Mouse (Mus musculus): ENCODE results near the gene Cd70. TPM values are rescaled to one million over a fixed set of nuclear protein-coding genes. Genes with fewer than 3 reads are reported as not detected.

Cd70 gene
- total and polyA plus RNA-seq, 3 experiments = not detected

- Histone ChIP-seq H3K36me3 (replicated peaks) (no peaks in the 10 kb centered on the region), H3K4me3 (ENCODE audit: low read depth, low read length) (peak overlapping the region; percentile 38; the same call in 1 of the 2 replicates), H3K27me3 (ENCODE audit: insufficient read depth, low read length) (peaks cover under 1% of the 10 kb centered on the region; the same call in 1 of the 2 replicates), H3K4me1 (ENCODE audit: insufficient read depth, low read depth, low read length) (peaks cover 68% of the 10 kb centered on the region), H3K9me3 (replicated peaks) (peaks cover 5% of the 10 kb centered on the region)
- ATAC-seq (ENCODE audit: extremely low read depth, insufficient number of reproducible peaks, low FRiP score, poor library complexity, severe bottlenecking) (peak; percentile 83), DNase-seq (ENCODE audit: low spot score) (peak; percentile 63)
- TF ChIP-seq TAL1 (conservative IDR thresholded peaks at IDR 0.05; ENCODE audit: low read depth, low read length) = no peak
- no peak for TF ChIP-seq GATA1 (IDR thresholded peaks at IDR 0.05; ENCODE audit: borderline replicate concordance, low read length)
- no peak for TF ChIP-seq CTCF (IDR thresholded peaks at IDR 0.05; ENCODE audit: low read depth, low read length)
- no peak for TF ChIP-seq GATA2 (IDR thresholded peaks at IDR 0.05; ENCODE audit: borderline replicate concordance, low read depth, low read length)
- TF ChIP-seq POLR2AphosphoS5 (IDR thresholded peaks at IDR 0.05; ENCODE audit: insufficient replicate concordance, low read depth, low read length) = no peak
These were observed 39.1 kb upstream of the Cd70 start for GRCm38 (mm10) chr17:57188510-57189192.

- TF ChIP-seq GATA2 (IDR thresholded peaks at IDR 0.05; ENCODE audit: borderline replicate concordance, low read depth, low read length) (no peak), POLR2AphosphoS5 (IDR thresholded peaks at IDR 0.05; ENCODE audit: insufficient replicate concordance, low read depth, low read length) (no peak), TAL1 (conservative IDR thresholded peaks at IDR 0.05; ENCODE audit: low read depth, low read length) (no peak), GATA1 (IDR thresholded peaks at IDR 0.05; ENCODE audit: borderline replicate concordance, low read length) (no peak), CTCF (IDR thresholded peaks at IDR 0.05; ENCODE audit: low read depth, low read length) (no peak)
- Histone ChIP-seq H3K4me1 (ENCODE audit: insufficient read depth, low read depth, low read length) (peaks cover 60% of the 10 kb centered on the region), H3K9me3 (replicated peaks) (peaks cover 7% of the 10 kb centered on the region), H3K36me3 (replicated peaks) (no peaks in the 10 kb centered on the region), H3K4me3 (ENCODE audit: low read depth, low read length) (no peak overlapping the region), H3K27me3 (ENCODE audit: insufficient read depth, low read length) (peaks cover 4% of the 10 kb centered on the region; the same call in 1 of the 2 replicates)
- DNase-seq (ENCODE audit: low spot score) (no peak), ATAC-seq (ENCODE audit: extremely low read depth, insufficient number of reproducible peaks, low FRiP score, poor library complexity, severe bottlenecking) (no peak)
These were observed 36.1 kb upstream of the Cd70 start for GRCm38 (mm10) chr17:57185641-57186040.

GRCm38 (mm10) chr17:57182871-57183270 lies 33.3 kb upstream of the Cd70 start:
- Histone ChIP-seq H3K4me3 (ENCODE audit: low read depth, low read length) (no peak overlapping the region), H3K27me3 (ENCODE audit: insufficient read depth, low read length) (peaks cover 4% of the 10 kb centered on the region; the same call in 1 of the 2 replicates), H3K9me3 (replicated peaks) (peaks cover 7% of the 10 kb centered on the region), H3K4me1 (ENCODE audit: insufficient read depth, low read depth, low read length) (peaks cover 40% of the 10 kb centered on the region), H3K36me3 (replicated peaks) (no peaks in the 10 kb centered on the region)
- DNase-seq (ENCODE audit: low spot score) = no peak
- ATAC-seq (ENCODE audit: extremely low read depth, insufficient number of reproducible peaks, low FRiP score, poor library complexity, severe bottlenecking) = no peak
- TF ChIP-seq GATA2 (IDR thresholded peaks at IDR 0.05; ENCODE audit: borderline replicate concordance, low read depth, low read length) = no peak
- no peak for TF ChIP-seq CTCF (IDR thresholded peaks at IDR 0.05; ENCODE audit: low read depth, low read length)
- no peak for TF ChIP-seq TAL1 (conservative IDR thresholded peaks at IDR 0.05; ENCODE audit: low read depth, low read length)
- no peak for TF ChIP-seq POLR2AphosphoS5 (IDR thresholded peaks at IDR 0.05; ENCODE audit: insufficient replicate concordance, low read depth, low read length)
- no peak for TF ChIP-seq GATA1 (IDR thresholded peaks at IDR 0.05; ENCODE audit: borderline replicate concordance, low read length)

- Histone ChIP-seq H3K4me1 (ENCODE audit: insufficient read depth, low read depth, low read length) (peaks cover 20% of the 10 kb centered on the region), H3K36me3 (replicated peaks) (no peaks in the 10 kb centered on the region), H3K9me3 (replicated peaks) (0 out of 2 replicates have a peak, but pooled peaks cover 2% of the 10 kb centered on the region), H3K27me3 (ENCODE audit: insufficient read depth, low read length) (peaks cover 9% of the 10 kb centered on the region), H3K4me3 (ENCODE audit: low read depth, low read length) (no peak overlapping the region)
- peak; percentile 50 for TF ChIP-seq CTCF (IDR thresholded peaks at IDR 0.05; ENCODE audit: low read depth, low read length)
- TF ChIP-seq POLR2AphosphoS5 (IDR thresholded peaks at IDR 0.05; ENCODE audit: insufficient replicate concordance, low read depth, low read length) = no peak
- ATAC-seq (ENCODE audit: extremely low read depth, insufficient number of reproducible peaks, low FRiP score, poor library complexity, severe bottlenecking) = no peak
- DNase-seq (ENCODE audit: low spot score) = no peak
These were observed 30.8 kb upstream of the Cd70 start for GRCm38 (mm10) chr17:57180363-57180762.

- H3K4me1 ChIP-seq (ENCODE audit: insufficient read depth, low read depth, low read length) = peaks cover 40% of the 10 kb centered on the region
- H3K36me3 ChIP-seq (replicated peaks) = no peaks in the 10 kb centered on the region
- TF ChIP-seq TAL1 (conservative IDR thresholded peaks at IDR 0.05; ENCODE audit: low read depth, low read length) (no peak), POLR2AphosphoS5 (IDR thresholded peaks at IDR 0.05; ENCODE audit: insufficient replicate concordance, low read depth, low read length) (no peak), GATA1 (IDR thresholded peaks at IDR 0.05; ENCODE audit: borderline replicate concordance, low read length) (no peak), CTCF (IDR thresholded peaks at IDR 0.05; ENCODE audit: low read depth, low read length) (no peak), GATA2 (IDR thresholded peaks at IDR 0.05; ENCODE audit: borderline replicate concordance, low read depth, low read length) (no peak)
- H3K27me3 ChIP-seq (ENCODE audit: insufficient read depth, low read length) = peaks cover 6% of the 10 kb centered on the region; the same call in 1 of the 2 replicates
- no peaks in the 10 kb centered on the region for H3K9me3 ChIP-seq (replicated peaks)
- DNase-seq (ENCODE audit: low spot score) = no peak
- no peak for ATAC-seq (ENCODE audit: extremely low read depth, insufficient number of reproducible peaks, low FRiP score, poor library complexity, severe bottlenecking)
- no peak overlapping the region for H3K4me3 ChIP-seq (ENCODE audit: low read depth, low read length)
These were observed 23.8 kb upstream of the Cd70 start for GRCm38 (mm10) chr17:57173351-57173750.

GRCm38 (mm10) chr17:57172378-57172777 lies 22.8 kb upstream of the Cd70 start:
- ATAC-seq (ENCODE audit: extremely low read depth, insufficient number of reproducible peaks, low FRiP score, poor library complexity, severe bottlenecking) (no peak), DNase-seq (ENCODE audit: low spot score) (no peak)
- Histone ChIP-seq H3K4me1 (ENCODE audit: insufficient read depth, low read depth, low read length) (peaks cover 47% of the 10 kb centered on the region), H3K36me3 (replicated peaks) (no peaks in the 10 kb centered on the region), H3K27me3 (ENCODE audit: insufficient read depth, low read length) (peaks cover 6% of the 10 kb centered on the region; the same call in 1 of the 2 replicates), H3K9me3 (replicated peaks) (no peaks in the 10 kb centered on the region), H3K4me3 (ENCODE audit: low read depth, low read length) (no peak overlapping the region)
- no peak for TF ChIP-seq CTCF (IDR thresholded peaks at IDR 0.05; ENCODE audit: low read depth, low read length)
- no peak for TF ChIP-seq POLR2AphosphoS5 (IDR thresholded peaks at IDR 0.05; ENCODE audit: insufficient replicate concordance, low read depth, low read length)
- no peak for TF ChIP-seq GATA2 (IDR thresholded peaks at IDR 0.05; ENCODE audit: borderline replicate concordance, low read depth, low read length)
- no peak for TF ChIP-seq GATA1 (IDR thresholded peaks at IDR 0.05; ENCODE audit: borderline replicate concordance, low read length)
- no peak for TF ChIP-seq TAL1 (conservative IDR thresholded peaks at IDR 0.05; ENCODE audit: low read depth, low read length)

Measured in G1E (cell line).